Mouse (Mus musculus) heart, embryonic 15.5 days (tissue): Measurements from ENCODE around the gene Isyna1. TPM values are rescaled to one million over a fixed set of nuclear protein-coding genes. Genes with fewer than 3 reads are reported as not detected.

Experiments
- ATAC-seq: fragments of 200-750 bp; cut with Nextera tagmentation; replicated peaks from 2 replicates; pipeline ENCODE4 v1.8.0; 2017; ENCODE audit warnings: low read depth, moderate TSS enrichment; ENCODE audit not compliant: insufficient number of reproducible peaks, insufficient read depth, low FRiP score
- H3K27ac ChIP-seq: fragments of 300-500 bp; sonication (generic); 2 replicates; pipeline ENCODE4 v1.5.1; 2015; ENCODE audit warnings: mild to moderate bottlenecking, inconsistent platforms
- H3K27me3 ChIP-seq: fragments of 300-500 bp; sonication (generic); 2 replicates; pipeline ENCODE4 v1.6.1; 2015; ENCODE audit warnings: inconsistent platforms
- H3K36me3 ChIP-seq: fragments of 300-500 bp; sonication (generic); 2 replicates; pipeline ENCODE4 v1.6.1; 2015; ENCODE audit warnings: mild to moderate bottlenecking, inconsistent platforms
- H3K4me1 ChIP-seq: fragments of 300-500 bp; sonication (generic); replicated peaks from 2 replicates; pipeline ENCODE4 v1.6.1; 2015; ENCODE audit warnings: inconsistent platforms
- H3K4me2 ChIP-seq: fragments of 300-500 bp; sonication (generic); 2 replicates; pipeline ENCODE4 v1.6.1; 2015; ENCODE audit warnings: inconsistent platforms, mild to moderate bottlenecking, moderate library complexity
- H3K4me3 ChIP-seq: fragments of 300-500 bp; sonication (generic); 2 replicates; pipeline ENCODE4 v1.5.1; 2015; ENCODE audit warnings: mild to moderate bottlenecking, inconsistent platforms
- H3K9ac ChIP-seq: fragments of 300-500 bp; sonication (generic); 2 replicates; pipeline ENCODE4 v1.6.1; 2015; ENCODE audit warnings: mild to moderate bottlenecking, inconsistent platforms
- H3K9me3 ChIP-seq: fragments of 300-500 bp; sonication (generic); replicated peaks from 2 replicates; pipeline ENCODE4 v1.6.1; 2016; ENCODE audit warnings: inconsistent platforms
- WGBS: fragments of 180-500 bp; shearing (Covaris S2); methylation state at CpG from one replicate; pipeline ENCODE4 v1.1.7; 2015; ENCODE audit warnings: mixed read lengths; 5-methylcytosine and 5-hydroxymethylcytosine counted together
- polyA plus RNA-seq: library from polyadenylated mRNA; unstranded; fragments of >200 nt; fragmentation: Nextera tagmentation; extraction: Ambion mirVana; gene quantifications from 2 replicates; pipeline ENCODE4 v1.2.1, GENCODE M21; 2015

Isyna1 gene
- polyA plus RNA-seq, 1 experiment from 2014 or later, result 92.9 TPM

GRCm38 (mm10) chr8:70596775-70597416 is 2.7 kb downstream of the Isyna1 start:
- Histone ChIP-seq H3K9me3 (no peaks in the 10 kb centered on the region), H3K4me3 (peak overlapping the region; percentile 56), H3K4me1 (peaks cover 70% of the 10 kb centered on the region), H3K4me2 (peak overlapping the region; percentile 83), H3K27ac (no peak overlapping the region), H3K36me3 (peaks cover 7% of the 10 kb centered on the region; the same call in 1 of the 2 replicates), H3K9ac (no peak overlapping the region; the same call in 1 of the 2 replicates), H3K27me3 (0 out of 2 replicates have a peak, but pooled peaks cover 2% of the 10 kb centered on the region)
- 80% methylated on average over 17 of the region's 17 CpGs for WGBS
- ATAC-seq, result no peak

- peak overlapping the region; percentile 41 for H3K27ac ChIP-seq
- H3K4me2 ChIP-seq, result peak overlapping the region; percentile 83
- peaks cover 7% of the 10 kb centered on the region; the same call in 1 of the 2 replicates for H3K36me3 ChIP-seq
- WGBS, result 22% methylated on average over 50 of the region's 68 CpGs
- peak overlapping the region; percentile 56 for H3K4me3 ChIP-seq
- H3K4me1 ChIP-seq, result peaks cover 69% of the 10 kb centered on the region
- no peaks in the 10 kb centered on the region for H3K9me3 ChIP-seq
- H3K27me3 ChIP-seq, result 0 out of 2 replicates have a peak, but pooled peaks cover 2% of the 10 kb centered on the region
- H3K9ac ChIP-seq, result peak overlapping the region; percentile 66
- no peak for ATAC-seq
Measured at GRCm38 (mm10) chr8:70597417-70598272, 3.5 kb downstream of the Isyna1 start.

GRCm38 (mm10) chr8:70598283-70598682 is 4.1 kb downstream of the Isyna1 start:
- H3K36me3 ChIP-seq, result peaks cover 7% of the 10 kb centered on the region; the same call in 1 of the 2 replicates
- 0 out of 2 replicates have a peak, but pooled peaks cover 2% of the 10 kb centered on the region for H3K27me3 ChIP-seq
- peak overlapping the region; percentile 83 for H3K4me2 ChIP-seq
- no peaks in the 10 kb centered on the region for H3K9me3 ChIP-seq
- H3K4me1 ChIP-seq, result peaks cover 63% of the 10 kb centered on the region
- WGBS, result 11% methylated on average over 29 of the region's 29 CpGs
- peak overlapping the region; percentile 56 for H3K4me3 ChIP-seq
- H3K27ac ChIP-seq, result peak overlapping the region; percentile 41
- peak overlapping the region; percentile 66 for H3K9ac ChIP-seq
- peak; percentile 18; the same call in 1 of the 2 replicates for ATAC-seq

- WGBS, result 26% methylated on average over 10 of the region's 10 CpGs
- ATAC-seq, result no peak
- Histone ChIP-seq H3K9me3 (no peaks in the 10 kb centered on the region), H3K4me3 (peak overlapping the region; percentile 56), H3K4me2 (peak overlapping the region; percentile 83), H3K9ac (0 out of 2 replicates have a peak overlapping the region, but pooled peaks have one; percentile 66), H3K4me1 (peaks cover 59% of the 10 kb centered on the region), H3K27me3 (0 out of 2 replicates have a peak, but pooled peaks cover 2% of the 10 kb centered on the region), H3K27ac (no peak overlapping the region), H3K36me3 (peaks cover 7% of the 10 kb centered on the region; the same call in 1 of the 2 replicates)
Measured at GRCm38 (mm10) chr8:70598722-70599121, 4.5 kb downstream of the Isyna1 start.

GRCm38 (mm10) chr8:70599507-70600290 is 5.5 kb downstream of the Isyna1 start:
- no peak for ATAC-seq

GRCm38 (mm10) chr8:70600473-70601270 is 6.5 kb downstream of the Isyna1 start:
- H3K4me1 ChIP-seq, result peaks cover 44% of the 10 kb centered on the region
- 25% methylated on average over 10 of the region's 10 CpGs for WGBS

More at GRCm38 (mm10) chr8:70599507-70600290, 5.5 kb downstream of the Isyna1 start:
- Histone ChIP-seq H3K36me3 (peaks cover 7% of the 10 kb centered on the region; the same call in 1 of the 2 replicates), H3K27ac (no peak overlapping the region), H3K4me1 (peaks cover 53% of the 10 kb centered on the region), H3K9ac (no peak overlapping the region), H3K4me3 (no peak overlapping the region), H3K9me3 (no peaks in the 10 kb centered on the region), H3K27me3 (0 out of 2 replicates have a peak, but pooled peaks cover 2% of the 10 kb centered on the region), H3K4me2 (no peak overlapping the region)
- WGBS, result 81% methylated on average over 12 of the region's 12 CpGs

GRCm38 (mm10) chr8:70601271-70601649 is 7.1 kb downstream of the Isyna1 start:
- H3K27me3 ChIP-seq, result 0 out of 2 replicates have a peak, but pooled peaks cover 2% of the 10 kb centered on the region
- H3K27ac ChIP-seq, result peak overlapping the region; percentile 44
- H3K4me2 ChIP-seq, result peak overlapping the region; percentile 58
- peak; percentile 36; the same call in 1 of the 2 replicates for ATAC-seq
- H3K36me3 ChIP-seq, result peaks cover under 1% of the 10 kb centered on the region; the same call in 1 of the 2 replicates
- whole genome bisulfite sequencing, result 3% methylated on average over 26 of the region's 26 CpGs
- no peaks in the 10 kb centered on the region for H3K9me3 ChIP-seq
- H3K4me1 ChIP-seq, result peaks cover 45% of the 10 kb centered on the region
- no peak overlapping the region; the same call in 1 of the 2 replicates for H3K9ac ChIP-seq
- peak overlapping the region; percentile 27 for H3K4me3 ChIP-seq

More at GRCm38 (mm10) chr8:70600473-70601270, 6.5 kb downstream of the Isyna1 start:
- Histone ChIP-seq H3K4me2 (peak overlapping the region; percentile 58), H3K4me3 (peak overlapping the region; percentile 27), H3K9me3 (no peaks in the 10 kb centered on the region), H3K36me3 (peaks cover 6% of the 10 kb centered on the region; the same call in 1 of the 2 replicates), H3K9ac (no peak overlapping the region), H3K27ac (peak overlapping the region; percentile 44), H3K27me3 (0 out of 2 replicates have a peak, but pooled peaks cover 2% of the 10 kb centered on the region)
- ATAC-seq, result no peak

- Histone ChIP-seq H3K4me1 (peaks cover 50% of the 10 kb centered on the region), H3K4me2 (no peak overlapping the region), H3K4me3 (no peak overlapping the region), H3K9ac (no peak overlapping the region), H3K27me3 (0 out of 2 replicates have a peak, but pooled peaks cover 2% of the 10 kb centered on the region), H3K36me3 (no peaks in the 10 kb centered on the region), H3K27ac (no peak overlapping the region), H3K9me3 (no peaks in the 10 kb centered on the region)
- no peak for ATAC-seq
- 93% methylated on average over 13 of the region's 13 CpGs for WGBS
Measured at GRCm38 (mm10) chr8:70602139-70602811, 8.1 kb downstream of the Isyna1 start.

- no peak overlapping the region for H3K27ac ChIP-seq
- no peak overlapping the region for H3K4me2 ChIP-seq
- H3K4me3 ChIP-seq, result no peak overlapping the region
- no peaks in the 10 kb centered on the region for H3K36me3 ChIP-seq
- no peak for ATAC-seq
- WGBS, result 85% methylated on average over 7 of the region's 7 CpGs
- H3K27me3 ChIP-seq, result no peaks in the 10 kb centered on the region
- no peaks in the 10 kb centered on the region for H3K9me3 ChIP-seq
- no peak overlapping the region for H3K9ac ChIP-seq
- H3K4me1 ChIP-seq, result peaks cover 51% of the 10 kb centered on the region
Measured at GRCm38 (mm10) chr8:70604558-70604957, 10.4 kb downstream of the Isyna1 start.
